Mouse (Mus musculus) forelimb bud, embryonic 11.5 days (tissue): ENCODE measurements around the gene Gnptab.
"Not testable (repeated sequence)": the region's sequence is repeated elsewhere in the genome, so short reads cannot be mapped to it uniquely, and the experiment has no call there.

Experiments
- DNase-seq: peaks from one replicate; pipeline ENCODE4 v3.0.0-alpha.2; 2012; ENCODE audit warnings: low read depth, low spot score

Gene Gnptab

DNA sequence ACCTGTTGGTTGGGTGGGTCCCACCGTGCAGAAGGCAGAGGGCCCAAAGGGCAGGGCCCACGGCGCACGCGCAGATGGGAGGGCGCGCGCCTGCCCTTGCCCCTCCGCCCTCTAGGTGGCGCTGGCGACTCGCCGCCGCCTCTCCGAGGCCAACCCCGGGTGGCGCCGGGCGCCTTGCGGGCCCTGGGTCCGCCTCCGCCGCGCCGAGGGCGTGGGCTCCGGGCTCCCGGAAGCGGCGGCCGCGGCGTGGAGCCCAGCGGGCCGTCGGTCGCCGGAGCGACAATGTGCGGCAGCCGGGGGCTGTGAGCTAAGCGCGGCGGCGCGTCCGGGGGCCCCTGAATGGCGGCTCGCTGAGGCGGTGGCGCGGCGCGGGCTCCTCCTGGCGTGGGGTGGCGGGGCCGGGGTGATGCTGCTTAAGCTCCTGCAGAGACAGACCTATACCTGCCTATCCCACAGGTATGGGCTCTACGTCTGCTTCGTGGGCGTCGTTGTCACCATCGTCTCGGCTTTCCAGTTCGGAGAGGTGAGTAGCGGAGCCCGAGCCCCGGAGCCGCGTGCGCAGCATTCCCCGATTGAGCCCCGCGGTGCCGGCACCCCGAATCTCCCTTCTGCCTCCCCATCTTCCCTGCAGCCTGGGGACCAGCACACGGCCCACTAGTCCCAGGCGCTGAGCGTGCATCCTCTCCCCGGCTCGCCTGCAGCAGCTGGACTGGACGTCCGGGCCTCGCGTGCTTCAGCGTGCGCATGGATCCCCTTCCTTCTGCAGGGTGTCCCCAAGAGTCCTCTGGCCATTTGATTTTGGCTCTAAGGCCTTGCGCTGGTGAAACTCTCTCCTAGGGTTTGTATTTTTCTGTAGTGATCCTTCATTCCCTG lies at the start of gene Gnptab, which contains the start of gene Dram1:
TSS of gene Gnptab (plus strand) at position 120 of the 873 bp plus-strand sequence.
TSS of gene Dram1 (minus strand) at position 68 of the 873 bp plus-strand sequence.
- peak; percentile 75 for DNase-seq

DNA sequence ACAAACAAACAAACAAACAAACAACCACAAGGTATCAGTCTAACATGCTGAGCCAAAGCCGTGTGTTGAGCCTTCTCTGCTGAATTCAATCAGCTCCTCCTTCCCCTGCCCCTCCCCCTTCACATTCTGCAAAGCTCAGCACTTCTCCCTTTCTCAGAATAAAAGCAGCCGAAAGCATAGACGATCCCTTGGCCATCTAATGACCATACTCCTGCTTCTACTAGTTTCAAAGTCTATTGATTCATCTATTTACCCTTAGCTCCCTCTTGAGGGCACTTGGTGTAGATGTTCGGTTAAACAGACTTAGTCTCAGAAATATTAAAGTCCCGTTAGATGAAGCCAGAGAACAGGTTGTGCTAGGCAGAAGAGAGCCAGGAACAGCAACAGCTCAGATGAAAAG lies 48.2 kb upstream of the Gnptab start:
- DNase-seq, result peak; percentile 21

DNA sequence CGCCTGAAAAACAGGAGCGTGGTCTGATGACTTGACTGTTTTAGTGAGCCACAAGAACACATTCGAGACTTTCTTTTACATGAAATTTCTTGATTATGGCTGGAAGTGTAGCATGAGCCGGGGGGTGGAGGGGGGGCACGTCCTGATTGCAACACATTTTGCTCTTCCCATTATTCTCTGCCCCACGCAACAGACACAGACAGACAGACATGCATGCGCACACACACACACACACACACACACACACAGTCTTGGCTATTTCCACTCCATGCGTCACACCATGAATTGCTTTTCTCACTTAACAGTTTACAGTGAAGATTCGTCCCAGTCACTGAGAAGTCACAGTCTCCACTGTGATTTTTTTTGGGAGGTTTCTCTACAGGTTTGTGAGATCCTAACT lies 38.3 kb upstream of the Gnptab start:
- DNase-seq, result no peak

DNA sequence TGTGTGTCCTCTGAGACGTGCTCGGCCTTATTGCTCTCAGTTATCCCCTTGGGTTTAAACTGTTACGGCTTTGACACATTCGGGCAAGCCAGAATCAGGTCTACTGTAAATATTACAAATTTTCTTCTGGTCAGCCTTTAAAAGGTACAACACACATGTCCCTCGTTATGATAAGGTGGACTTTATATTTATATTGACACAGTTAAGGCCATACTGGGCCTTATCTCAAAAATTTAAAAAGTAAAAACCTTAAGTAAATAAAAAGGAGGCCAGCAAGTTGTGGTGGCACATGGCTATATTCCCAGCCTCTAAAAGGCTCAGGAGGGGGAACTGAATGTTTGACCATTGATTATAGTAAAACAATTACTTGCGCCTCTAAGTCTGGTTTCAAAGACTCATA lies 37.6 kb upstream of the Gnptab start:
- DNase-seq, result no peak

DNA sequence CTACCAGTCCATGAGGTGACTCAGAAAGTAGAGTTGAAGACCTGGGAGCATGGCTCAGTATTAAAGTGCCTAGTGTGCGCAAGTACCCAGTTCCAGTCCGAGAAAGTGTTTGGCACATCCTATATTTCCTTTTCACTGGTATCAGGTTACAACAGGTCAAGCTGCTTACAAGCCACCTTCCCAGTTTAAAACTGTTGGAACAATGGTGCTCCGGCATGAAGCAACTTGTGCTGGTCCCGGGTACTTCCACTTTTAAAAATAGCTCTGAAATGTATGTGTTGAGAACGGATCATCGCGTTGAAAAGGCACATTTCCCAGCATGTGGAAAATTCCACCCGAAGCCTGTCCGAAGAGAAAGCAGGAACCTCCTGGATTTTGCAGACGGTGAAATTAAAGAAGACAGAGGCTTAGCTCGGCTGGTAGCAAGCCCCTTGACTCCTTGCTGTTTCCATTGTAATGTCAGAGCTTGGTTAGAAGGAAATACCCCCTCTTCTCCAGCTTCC lies 33.0 kb upstream of the Gnptab start:
- DNase-seq, result no peak

DNA sequence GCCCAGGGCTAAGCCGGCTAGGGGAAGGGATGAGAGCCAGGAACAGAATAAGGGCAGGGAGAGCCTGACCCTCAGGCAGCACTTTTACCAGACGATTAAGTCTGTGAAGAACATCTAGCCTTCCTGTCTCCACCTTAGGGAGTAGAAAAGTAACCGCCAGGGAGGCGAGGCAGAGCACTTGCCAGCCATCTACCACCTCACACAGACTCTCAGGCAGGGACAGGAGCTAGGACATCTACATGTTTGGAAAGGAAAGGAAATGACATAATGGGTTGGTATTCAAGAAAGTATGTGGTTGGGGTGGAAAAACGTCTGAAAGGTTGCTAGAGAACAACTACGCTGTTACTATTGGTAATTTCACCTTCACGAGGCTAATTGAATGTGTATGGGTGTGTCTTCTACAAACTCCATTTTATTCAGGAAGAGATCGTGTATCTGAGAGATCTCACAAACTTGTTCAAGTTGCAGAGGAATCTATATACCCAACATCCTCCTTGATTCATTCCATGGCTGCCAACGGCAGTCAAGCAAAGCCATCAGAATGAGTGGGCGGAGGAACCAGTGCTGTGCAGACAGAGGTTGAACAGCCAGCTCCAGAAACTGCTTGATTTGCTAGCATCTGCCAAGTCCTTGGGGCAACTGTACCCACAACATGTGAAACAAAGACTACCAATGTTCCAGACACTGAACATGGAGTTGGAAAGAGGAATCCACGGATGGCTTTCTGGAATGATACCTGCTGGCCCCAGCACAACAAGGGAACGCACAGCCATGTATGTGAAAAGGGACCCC lies 32.3 kb upstream of the Gnptab start:
- DNase-seq, result no peak

DNA sequence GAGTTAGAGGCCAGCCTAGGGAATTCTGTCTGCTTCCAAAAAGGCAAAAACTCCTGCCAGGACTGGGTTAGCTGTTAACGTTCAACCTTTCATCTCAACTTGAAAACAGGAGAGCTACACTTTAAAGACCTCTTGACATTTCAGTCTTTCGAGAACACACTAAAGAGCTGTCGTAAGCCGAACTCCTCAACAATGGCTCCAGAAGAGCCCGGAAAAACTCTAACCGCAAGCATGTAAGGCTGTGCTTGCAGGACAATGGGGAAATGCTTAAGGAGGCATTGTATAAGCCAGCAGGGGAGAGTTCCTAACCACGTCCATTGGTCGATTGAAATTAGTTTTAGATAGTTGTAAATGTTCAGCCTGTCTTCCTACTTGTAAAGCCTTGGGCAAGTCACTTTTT lies 29.1 kb upstream of the Gnptab start:
- DNase-seq, result no peak

DNA sequence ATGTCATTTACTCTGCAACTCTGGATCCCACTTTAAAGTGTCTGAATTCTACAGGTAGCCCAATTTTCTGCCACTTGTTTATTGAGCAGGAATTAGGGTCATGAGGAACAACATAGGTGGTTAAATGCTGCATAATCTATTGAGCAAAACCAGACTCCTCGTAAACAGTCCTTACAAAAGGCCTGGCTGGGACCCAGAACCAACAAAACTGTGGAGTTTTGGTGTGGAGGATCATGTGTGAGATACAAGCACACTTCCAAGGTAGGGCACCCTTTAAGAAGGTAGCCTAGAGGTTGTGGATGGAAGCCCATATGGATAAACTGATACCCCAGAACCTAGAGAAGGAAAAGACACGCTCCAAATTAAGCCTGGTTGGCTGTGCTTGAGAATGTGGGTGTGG lies 28.2 kb upstream of the Gnptab start:
- DNase-seq, result no peak

DNA sequence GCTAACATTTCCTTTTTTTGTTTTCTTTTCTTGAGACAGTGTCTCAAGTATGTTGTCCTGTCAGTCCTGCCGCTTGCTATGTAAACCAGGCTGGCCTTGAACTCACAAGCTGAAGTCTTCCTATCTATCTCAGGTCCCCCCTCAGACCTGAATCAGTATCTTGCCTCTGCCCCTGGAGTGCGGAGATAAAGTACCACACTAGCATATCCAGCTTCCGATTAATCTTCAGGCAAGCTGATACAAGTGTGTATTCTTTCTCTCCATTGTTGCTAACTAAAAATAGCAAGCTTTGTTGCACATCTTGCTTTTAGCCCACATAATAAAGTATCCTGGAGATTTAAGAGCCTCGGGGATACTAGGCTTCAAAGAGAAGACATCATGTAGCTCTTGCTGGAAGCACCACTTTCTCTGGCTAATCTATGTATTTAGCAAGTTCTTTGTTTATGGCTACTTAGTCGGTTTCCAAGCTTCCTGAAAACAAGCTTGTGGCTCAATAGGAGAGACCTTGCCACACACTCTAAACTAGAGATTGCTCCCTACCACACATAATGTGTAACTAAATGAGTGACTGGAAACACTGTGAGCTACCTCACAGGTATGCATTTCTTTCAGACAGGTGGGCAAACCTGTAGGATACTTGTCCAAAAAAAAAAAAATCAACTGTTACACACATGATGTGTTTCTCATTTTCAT lies 27.4 kb upstream of the Gnptab start:
- no peak for DNase-seq

DNA sequence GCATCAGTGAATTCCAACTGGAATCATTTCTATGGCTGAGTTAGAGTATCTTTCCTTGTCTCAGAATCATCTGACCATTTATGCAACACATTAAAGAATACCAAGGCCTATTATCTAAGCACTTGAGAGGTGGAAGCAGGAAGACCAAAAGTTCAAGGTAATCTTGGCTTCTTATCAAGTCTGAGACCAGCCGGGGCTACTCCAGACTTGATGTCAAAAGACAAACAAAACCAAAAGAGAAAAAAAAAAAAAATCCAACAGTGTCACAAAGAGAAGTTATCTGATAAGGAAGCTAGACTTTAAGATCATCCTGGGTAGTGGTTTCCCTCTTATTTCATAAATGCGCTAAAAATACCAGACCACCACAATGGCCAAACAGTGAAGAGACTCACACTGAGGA lies 26.4 kb upstream of the Gnptab start:
- no peak for DNase-seq

DNA sequence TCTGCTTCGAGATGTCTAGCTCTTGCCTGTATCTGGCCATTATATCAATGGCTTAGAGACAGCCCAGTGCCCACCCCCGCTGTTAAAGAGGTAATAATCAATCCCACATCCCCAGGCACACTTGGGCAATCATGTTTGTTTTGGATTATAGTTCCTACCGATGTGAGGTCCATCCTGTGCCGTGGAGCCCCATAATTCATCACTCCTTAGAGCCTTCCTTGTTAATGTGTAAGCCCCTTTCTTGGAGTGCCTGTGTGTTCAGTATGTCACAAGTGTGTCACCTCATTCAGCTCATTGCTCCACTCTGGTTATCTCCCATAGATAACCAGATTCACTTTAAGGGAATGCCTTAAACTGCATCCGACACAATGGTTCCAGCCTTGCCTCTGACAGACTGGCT lies 24.3 kb upstream of the Gnptab start:
- DNase-seq, result no peak

DNA sequence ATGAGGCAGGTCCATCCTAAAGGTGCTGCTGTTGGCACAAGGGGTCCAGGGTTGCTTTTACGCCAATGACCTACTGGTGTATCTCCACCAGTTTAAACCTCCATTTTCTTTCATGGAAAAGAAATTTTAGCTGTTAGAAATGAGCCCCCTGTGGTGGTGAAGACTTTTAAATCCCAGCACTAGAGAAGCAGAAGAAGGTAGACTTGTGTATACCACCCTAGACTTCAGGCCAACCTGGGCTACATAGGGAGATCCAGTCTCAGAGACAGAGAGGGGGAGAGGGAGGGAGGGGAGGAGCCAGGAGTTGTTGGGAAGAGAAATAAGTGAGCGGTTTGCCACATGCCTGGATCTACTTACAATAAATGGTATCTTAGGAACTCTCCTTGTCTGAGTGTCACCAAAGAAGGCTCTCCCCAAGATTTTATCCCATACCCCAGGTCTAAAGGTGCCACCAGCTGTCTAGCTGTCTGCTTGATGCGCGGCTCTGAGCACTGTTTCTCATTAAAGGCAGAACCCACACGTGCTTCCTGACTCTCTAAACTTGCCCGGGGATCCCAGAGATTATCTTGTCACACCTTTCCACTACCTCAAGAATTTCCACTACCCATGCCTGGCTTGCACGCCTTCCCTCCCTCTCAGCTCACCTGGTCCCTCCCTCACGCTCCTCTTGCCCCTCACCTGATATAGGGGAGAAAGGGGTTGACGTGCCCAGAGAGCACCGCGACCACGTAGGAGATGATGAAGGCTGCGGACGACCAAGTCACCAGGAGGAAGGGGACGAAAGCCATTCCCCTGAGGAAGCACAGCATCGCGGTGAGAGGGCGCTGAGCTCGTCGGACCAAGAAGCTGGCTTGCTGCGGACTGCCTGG lies 22.6 kb upstream of the Gnptab start:
- no peak for DNase-seq

DNA sequence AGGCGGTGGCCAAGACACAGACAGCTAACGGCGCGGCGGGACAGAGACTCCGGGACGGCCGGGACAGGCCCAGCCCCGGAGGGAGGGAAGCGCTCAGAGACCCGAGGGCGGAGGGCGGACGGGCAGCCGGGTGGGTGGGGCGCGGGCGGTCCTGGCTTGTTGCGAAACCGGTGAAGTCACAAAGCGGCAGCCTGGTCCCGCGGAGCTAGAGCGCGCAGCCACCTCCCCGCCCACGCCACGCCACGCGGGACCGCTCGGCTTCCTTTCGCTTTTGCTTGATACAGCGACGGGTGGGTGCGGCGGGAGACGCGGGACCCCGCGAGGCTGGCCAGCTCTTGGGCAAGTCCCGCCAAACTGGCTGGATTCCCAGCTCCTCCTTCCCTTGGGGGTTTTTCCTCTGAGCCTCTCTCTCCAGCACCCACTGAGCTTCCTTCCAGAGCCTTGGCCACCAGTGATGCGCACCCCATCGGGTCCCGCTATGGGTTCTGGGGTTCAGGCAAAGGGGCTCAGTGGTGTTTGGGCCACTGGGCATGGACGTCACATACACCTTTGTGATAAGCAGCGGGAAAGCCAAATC lies 21.9 kb upstream of the Gnptab start:
- no peak for DNase-seq

DNA sequence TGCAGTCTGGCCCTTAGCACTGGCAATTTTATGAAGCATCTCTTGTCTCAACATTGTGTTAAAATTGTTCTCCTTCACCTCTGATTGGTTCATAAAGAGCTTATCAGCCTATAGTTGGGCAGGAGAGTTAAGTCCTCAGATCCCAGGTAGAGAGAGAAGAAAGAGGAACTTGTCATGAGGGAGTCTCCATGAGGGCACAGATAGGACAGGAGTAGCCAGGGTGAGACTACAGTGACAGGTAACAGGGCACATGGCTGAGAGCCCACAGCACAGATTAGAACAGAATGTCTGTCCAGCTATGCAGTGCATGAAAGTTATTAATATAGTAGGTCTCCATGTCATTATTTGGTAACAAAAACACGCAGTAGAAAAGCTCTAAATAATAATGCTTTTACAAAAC lies 16.7 kb upstream of the Gnptab start:
- DNase-seq, result no peak

DNA sequence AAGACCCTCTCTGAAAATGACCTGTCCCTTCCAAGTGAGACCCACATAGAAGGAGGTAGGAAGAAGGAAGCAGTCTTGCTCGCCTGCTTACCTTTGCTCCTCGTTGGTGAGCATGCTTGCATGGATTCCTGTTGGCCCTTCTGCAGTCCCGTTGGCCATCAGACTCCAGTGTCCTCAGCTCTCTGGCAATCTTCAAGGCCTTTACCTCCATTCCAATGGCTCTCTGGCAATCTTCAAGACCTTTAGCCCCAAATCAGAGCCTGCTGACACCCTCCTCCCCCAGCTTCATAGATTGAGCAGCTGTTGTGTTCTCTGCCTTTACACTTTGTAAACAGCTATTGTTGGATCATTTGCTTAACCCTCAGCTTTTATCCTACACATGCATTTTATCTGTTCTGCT lies 14.7 kb upstream of the Gnptab start:
- no peak for DNase-seq

DNA sequence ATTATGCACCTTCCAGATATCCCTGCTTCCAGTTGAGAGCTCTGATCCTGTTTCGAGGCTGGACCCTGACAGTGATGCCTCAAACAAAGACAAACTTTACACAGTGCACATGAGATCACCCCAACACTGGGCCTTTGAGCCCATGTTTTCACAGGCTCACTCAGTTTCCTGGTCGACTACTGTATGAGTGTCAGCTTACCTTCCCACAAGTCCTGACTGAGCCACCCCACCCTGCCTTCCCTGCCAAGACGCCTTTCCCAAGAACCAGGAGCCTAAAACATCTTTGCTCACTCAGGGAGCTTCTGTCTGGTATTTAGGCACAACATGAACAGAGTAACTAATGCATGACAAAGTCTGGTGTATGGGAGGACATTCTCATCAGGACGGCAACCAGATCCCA lies 9.7 kb upstream of the Gnptab start:
- DNase-seq, result no peak

DNA sequence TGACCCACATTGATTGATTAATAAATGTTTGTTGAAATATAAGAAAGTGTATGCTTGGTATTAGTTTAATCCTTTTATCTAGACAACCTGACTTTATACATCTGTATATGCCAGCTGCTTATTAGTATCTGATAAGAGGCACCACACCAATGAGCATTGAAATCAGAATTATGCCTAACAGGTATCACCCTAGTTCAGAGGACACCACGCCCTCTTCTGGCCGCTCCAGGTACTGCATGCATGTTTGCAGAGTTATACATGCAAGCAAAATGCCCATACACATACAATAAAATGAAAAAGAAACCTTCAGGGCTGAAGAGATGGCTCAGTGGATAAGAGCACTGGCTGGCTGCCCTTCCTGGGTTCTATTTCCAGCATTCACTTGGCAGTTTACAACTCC lies 7.1 kb upstream of the Gnptab start:
- DNase-seq, result no peak

DNA sequence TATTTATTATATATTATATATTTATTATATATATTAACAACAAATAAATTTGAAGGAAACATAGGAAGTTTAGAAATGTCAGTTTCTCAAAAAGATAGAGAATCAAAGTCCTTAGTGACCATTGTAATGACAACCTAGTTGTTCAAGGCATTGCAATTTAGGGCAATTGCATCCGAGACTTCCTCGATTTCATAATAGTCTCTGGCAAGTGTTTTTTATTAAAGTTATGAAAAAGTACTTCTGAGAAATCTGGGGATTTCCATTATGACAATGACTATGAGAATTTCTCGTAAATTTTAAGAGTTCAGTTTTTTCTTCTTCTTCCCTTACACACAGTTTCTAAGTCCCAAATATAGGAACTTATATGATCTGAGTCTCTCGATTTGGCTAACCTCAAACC lies 6.5 kb upstream of the Gnptab start:
- no peak for DNase-seq

DNA sequence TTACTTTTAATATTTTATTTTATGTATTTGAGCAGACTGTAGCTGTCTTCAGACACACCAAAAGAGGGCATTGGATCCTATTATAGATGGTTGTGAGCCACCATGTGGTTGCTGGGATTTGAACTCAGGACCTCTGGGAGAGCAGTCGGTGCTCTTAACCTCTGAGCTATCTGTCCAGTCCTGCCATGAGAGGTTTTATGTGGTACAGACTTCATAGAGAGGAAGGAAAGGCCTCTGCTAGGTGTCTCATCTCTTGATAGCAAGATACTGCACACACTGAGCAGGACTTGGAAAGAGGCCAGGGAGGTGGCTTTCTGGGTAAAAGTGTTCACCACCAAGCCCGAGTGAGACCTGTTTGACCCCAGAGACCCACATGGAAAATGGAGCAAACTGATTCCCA lies 6.0 kb upstream of the Gnptab start:
- not testable (repeated sequence) for DNase-seq

DNA sequence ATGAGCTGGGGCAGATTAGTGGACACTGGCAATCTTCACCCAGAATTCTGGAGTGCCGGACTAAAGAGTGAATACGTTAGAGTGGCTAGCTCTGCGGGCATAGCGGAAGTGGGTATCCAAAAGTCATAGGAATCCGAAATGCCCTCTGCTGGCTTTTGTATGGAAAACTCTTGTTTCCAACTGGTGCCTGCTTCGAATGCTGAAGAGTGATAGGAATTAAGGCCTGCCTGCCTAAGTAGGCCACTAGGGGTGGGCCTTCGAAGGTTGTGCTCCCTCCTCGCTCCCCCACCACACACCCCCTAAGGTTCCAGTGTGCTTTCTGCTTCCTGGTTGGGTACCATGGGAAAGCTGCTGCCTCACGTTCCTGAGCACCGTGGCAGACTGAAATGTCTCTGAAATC lies 3.9 kb upstream of the Gnptab start:
- no peak for DNase-seq

DNA sequence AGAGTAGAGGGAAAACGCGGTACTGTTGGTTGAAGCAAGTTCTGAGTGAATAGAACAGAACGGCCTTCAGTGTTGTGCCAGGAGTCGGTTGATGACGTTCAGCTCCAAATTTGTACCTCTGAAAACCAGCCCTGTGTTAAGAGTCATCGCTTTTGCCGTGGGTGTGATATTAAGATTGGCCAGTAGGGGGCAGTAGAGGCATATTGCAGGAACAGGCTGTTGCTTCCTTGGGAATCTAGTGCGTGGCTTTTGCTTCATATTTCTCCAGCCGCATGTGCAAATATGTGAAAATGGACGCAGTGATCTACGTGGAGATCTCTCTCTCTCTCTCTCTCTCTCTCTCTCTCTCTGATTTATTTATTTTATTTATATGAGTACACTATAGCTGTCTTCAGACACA lies 2.2 kb upstream of the Gnptab start:
- peak; percentile 89 for DNase-seq
